Mouse (Mus musculus) intestine, postnatal 0 days (tissue): Measurements from ENCODE around the gene Efcab9. TPM values are rescaled to one million over a fixed set of nuclear protein-coding genes. Genes with fewer than 3 reads are reported as not detected.

Experiments
- ATAC-seq: fragments of 200-750 bp; cut with Nextera tagmentation; 2 replicates; pipeline ENCODE4 v1.8.0; 2017; ENCODE audit warnings: mild to moderate bottlenecking, moderate TSS enrichment, moderate library complexity
- H3K27ac ChIP-seq: fragments of 300-500 bp; sonication (generic); 2 replicates; pipeline ENCODE4 v1.5.1; 2014; ENCODE audit warnings: mild to moderate bottlenecking, low read depth, low read length, moderate library complexity
- H3K27me3 ChIP-seq: fragments of 300-500 bp; sonication (generic); replicated peaks from 2 replicates; pipeline ENCODE4 v1.6.1; 2014; ENCODE audit warnings: low read length, mixed read lengths; ENCODE audit not compliant: control insufficient read depth, insufficient read depth
- H3K36me3 ChIP-seq: fragments of 300-500 bp; sonication (generic); 2 replicates; pipeline ENCODE4 v1.6.1; 2014; ENCODE audit warnings: mild to moderate bottlenecking, moderate library complexity; ENCODE audit not compliant: control insufficient read depth, insufficient read depth
- H3K4me1 ChIP-seq: fragments of 300-500 bp; sonication (generic); replicated peaks from 2 replicates; pipeline ENCODE4 v1.6.1; 2014; ENCODE audit warnings: antibody characterized with exemption, low read length, mixed read lengths; ENCODE audit not compliant: control insufficient read depth, insufficient read depth
- H3K4me2 ChIP-seq: fragments of 300-500 bp; sonication (generic); replicated peaks from 2 replicates; pipeline ENCODE4 v1.6.1; 2014; ENCODE audit warnings: low read depth, mild to moderate bottlenecking, moderate library complexity
- H3K4me3 ChIP-seq: fragments of 300-500 bp; sonication (generic); 2 replicates; pipeline ENCODE4 v1.5.1; 2014; ENCODE audit warnings: low read depth, low read length
- H3K9ac ChIP-seq: fragments of 300-500 bp; sonication (generic); 2 replicates; pipeline ENCODE4 v1.6.1; 2014; ENCODE audit warnings: mild to moderate bottlenecking, low read depth, low read length
- H3K9me3 ChIP-seq: fragments of 300-500 bp; sonication (generic); 2 replicates; pipeline ENCODE4 v1.6.1; 2016; ENCODE audit warnings: mixed run types; ENCODE audit not compliant: control insufficient read depth
- CTCF ChIP-seq: sonication (generic); IDR thresholded peaks from 2 replicates; pipeline ENCODE4 v1.5.1; 2016; ENCODE audit warnings: low read depth, mild to moderate bottlenecking, control low read depth, antibody characterized with exemption, moderate library complexity
- WGBS: fragments of 180-500 bp; shearing (Covaris S2); extraction: QIAGEN DNeasy Blood & Tissue Kit; methylation state at CpG from one replicate; pipeline ENCODE4 v1.1.7; 2014; 5-methylcytosine and 5-hydroxymethylcytosine counted together
- polyA plus RNA-seq: library from polyadenylated mRNA; unstranded; fragments of >200 nt; fragmentation: Nextera tagmentation; extraction: Ambion mirVana; gene quantifications from 2 replicates; pipeline ENCODE4 v1.2.1, GENCODE M21; 2015

Gene Efcab9
- polyA plus RNA-seq, 1 experiment from 2014 or later = 0.21 TPM

- 72% methylated on average over 7 of the region's 7 CpGs for WGBS
- no peak for ATAC-seq
Measured at GRCm38 (mm10) chr11:32534453-32535075, 2.7 kb upstream of the Efcab9 start.

GRCm38 (mm10) chr11:32533482-32534261 lies 1.8 kb upstream of the Efcab9 start:
- Histone ChIP-seq H3K9me3 (no peaks in the 10 kb centered on the region), H3K9ac (peak overlapping the region; percentile 53), H3K4me2 (peak overlapping the region; percentile 98), H3K27ac (no peak overlapping the region), H3K4me1 (no peaks in the 10 kb centered on the region), H3K27me3 (no peaks in the 10 kb centered on the region), H3K36me3 (no peaks in the 10 kb centered on the region), H3K4me3 (peak overlapping the region; percentile 68)
- under 1% methylated on average over 24 of the region's 24 CpGs for WGBS
- no peak for TF ChIP-seq CTCF
- peak; percentile 7; the same call in 1 of the 2 replicates for ATAC-seq

More at GRCm38 (mm10) chr11:32534453-32535075, 2.7 kb upstream of the Efcab9 start:
- Histone ChIP-seq H3K36me3 (no peaks in the 10 kb centered on the region), H3K4me2 (peak overlapping the region; percentile 98), H3K4me3 (0 out of 2 replicates have a peak overlapping the region, but pooled peaks have one; percentile 68), H3K27me3 (no peaks in the 10 kb centered on the region), H3K9me3 (no peaks in the 10 kb centered on the region), H3K4me1 (no peaks in the 10 kb centered on the region), H3K27ac (no peak overlapping the region), H3K9ac (no peak overlapping the region)
- no peak for TF ChIP-seq CTCF

- WGBS = under 1% methylated on average over 70 of the region's 82 CpGs
- no peak within 1 kb of the TSS; the same call in 1 of the 2 replicates for H3K27ac ChIP-seq
Measured at GRCm38 (mm10) chr11:32532765-32533481, 1.0 kb upstream of the Efcab9 start, which contains the start of gene Stk10. Gene Stk10, plus strand, starts transcription at chr11:32533305.

GRCm38 (mm10) chr11:32530151-32530550 lies 1.7 kb downstream of the Efcab9 start:
- peak; percentile 62 for TF ChIP-seq CTCF
- no peaks in the 10 kb centered on the region for H3K27me3 ChIP-seq
- H3K4me3 ChIP-seq = no peak overlapping the region
- no peak overlapping the region for H3K4me2 ChIP-seq
- no peaks in the 10 kb centered on the region for H3K9me3 ChIP-seq
- no peak for ATAC-seq
- no peaks in the 10 kb centered on the region for H3K36me3 ChIP-seq
- H3K4me1 ChIP-seq = no peaks in the 10 kb centered on the region
- H3K9ac ChIP-seq = no peak overlapping the region
- H3K27ac ChIP-seq = no peak overlapping the region
- WGBS = 83% methylated on average over 1 of the region's 1 CpGs

More at GRCm38 (mm10) chr11:32532765-32533481, 1.0 kb upstream of the Efcab9 start, which contains the start of gene Stk10:
- no peaks in the 10 kb centered on the region for H3K4me1 ChIP-seq
- H3K4me2 ChIP-seq = peak within 1 kb of the TSS; percentile 98
- peak within 1 kb of the TSS; percentile 53 for H3K9ac ChIP-seq
- 0 out of 2 replicates have a peak, but pooled peaks have one; percentile 13 for TF ChIP-seq CTCF
- H3K36me3 ChIP-seq = no peaks in the 10 kb centered on the region
- peak within 1 kb of the TSS; percentile 68 for H3K4me3 ChIP-seq
- peak; percentile 91 for ATAC-seq
- H3K27me3 ChIP-seq = no peaks in the 10 kb centered on the region
- no peaks in the 10 kb centered on the region for H3K9me3 ChIP-seq

- no peak for TF ChIP-seq CTCF
- H3K27ac ChIP-seq = no peak overlapping the region
- no peaks in the 10 kb centered on the region for H3K36me3 ChIP-seq
- 75% methylated on average over 4 of the region's 4 CpGs for whole genome bisulfite sequencing
- no peaks in the 10 kb centered on the region for H3K27me3 ChIP-seq
- H3K9ac ChIP-seq = no peak overlapping the region
- H3K4me2 ChIP-seq = no peak overlapping the region
- no peak for ATAC-seq
- H3K4me3 ChIP-seq = no peak overlapping the region
- H3K9me3 ChIP-seq = no peaks in the 10 kb centered on the region
- H3K4me1 ChIP-seq = no peaks in the 10 kb centered on the region
Measured at GRCm38 (mm10) chr11:32527006-32527405, 4.9 kb downstream of the Efcab9 start.
